Mouse (Mus musculus): ENCODE results near the gene Glb1. TPM values are rescaled to one million over a fixed set of nuclear protein-coding genes. Genes with fewer than 3 reads are reported as not detected.

Glb1 gene
- polyA plus RNA-seq, 1 experiment from 2014 or later: 22.5 TPM

DNA sequence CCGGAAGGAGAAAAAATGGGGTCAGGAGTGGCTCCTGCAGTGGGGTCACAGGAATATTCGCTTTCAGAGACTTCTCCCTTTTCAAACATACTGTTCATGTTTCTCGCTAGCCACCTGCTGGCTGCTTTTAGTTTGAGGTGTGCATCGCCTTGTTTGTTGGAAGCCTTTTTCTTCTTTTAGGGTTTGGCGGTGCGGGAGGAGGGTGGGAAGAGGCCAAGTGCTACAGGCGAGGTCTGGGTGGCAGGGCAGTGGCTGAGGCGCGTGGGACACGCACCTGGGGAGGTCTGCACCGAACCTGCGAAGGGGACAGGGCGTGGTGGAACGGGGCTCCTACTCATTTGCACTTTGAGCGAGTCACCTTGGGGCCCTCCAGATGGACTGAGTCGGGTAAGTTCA is 807 bp downstream of the Glb1 start:
- H3K36me3 ChIP-seq: peaks cover 24% of the 10 kb centered on the region
- WGBS: 4% methylated on average over 16 of the region's 16 CpGs
- H3K4me1 ChIP-seq (replicated peaks): peaks cover 14% of the 10 kb centered on the region
- no peaks in the 10 kb centered on the region; the same call in 1 of the 2 replicates for H3K9me3 ChIP-seq
- H3K9ac ChIP-seq (replicated peaks): peak overlapping the region; percentile 88
- 0 out of 2 replicates have a peak, but pooled peaks have one; percentile 7 for ATAC-seq
- H3K4me2 ChIP-seq (replicated peaks): peak overlapping the region; percentile 82
- peak overlapping the region; percentile 85 for H3K27ac ChIP-seq
- peak overlapping the region; percentile 85 for H3K4me3 ChIP-seq (replicated peaks)
- H3K27me3 ChIP-seq: no peaks in the 10 kb centered on the region

DNA sequence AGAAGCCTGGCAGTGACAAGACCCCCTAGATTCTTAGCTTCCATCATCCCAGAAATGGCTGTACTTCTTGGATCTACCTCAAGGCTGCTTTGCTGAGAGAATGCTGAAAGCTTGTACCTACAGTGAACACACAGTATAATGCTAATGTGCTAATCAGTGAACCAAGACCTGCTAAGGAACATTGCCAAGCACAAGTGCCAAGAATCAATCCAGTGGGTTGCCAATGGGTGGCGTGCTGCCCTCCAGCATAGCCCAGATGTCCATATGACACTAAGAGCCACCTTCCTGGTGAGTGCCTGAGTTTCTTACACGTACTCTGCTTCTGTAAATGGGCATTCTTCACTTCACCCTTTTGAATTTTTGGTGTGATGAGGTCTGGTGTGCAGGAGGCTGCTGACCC is 6.8 kb downstream of the Glb1 start:
- Histone ChIP-seq H3K4me3 (replicated peaks) (no peak overlapping the region), H3K36me3 (peaks cover 61% of the 10 kb centered on the region), H3K27me3 (no peaks in the 10 kb centered on the region), H3K9ac (replicated peaks) (no peak overlapping the region), H3K4me1 (replicated peaks) (no peaks in the 10 kb centered on the region), H3K4me2 (replicated peaks) (no peak overlapping the region), H3K27ac (no peak overlapping the region), H3K9me3 (no peaks in the 10 kb centered on the region; the same call in 1 of the 2 replicates)
- 90% methylated on average over 2 of the region's 2 CpGs for WGBS
- no peak for ATAC-seq

DNA sequence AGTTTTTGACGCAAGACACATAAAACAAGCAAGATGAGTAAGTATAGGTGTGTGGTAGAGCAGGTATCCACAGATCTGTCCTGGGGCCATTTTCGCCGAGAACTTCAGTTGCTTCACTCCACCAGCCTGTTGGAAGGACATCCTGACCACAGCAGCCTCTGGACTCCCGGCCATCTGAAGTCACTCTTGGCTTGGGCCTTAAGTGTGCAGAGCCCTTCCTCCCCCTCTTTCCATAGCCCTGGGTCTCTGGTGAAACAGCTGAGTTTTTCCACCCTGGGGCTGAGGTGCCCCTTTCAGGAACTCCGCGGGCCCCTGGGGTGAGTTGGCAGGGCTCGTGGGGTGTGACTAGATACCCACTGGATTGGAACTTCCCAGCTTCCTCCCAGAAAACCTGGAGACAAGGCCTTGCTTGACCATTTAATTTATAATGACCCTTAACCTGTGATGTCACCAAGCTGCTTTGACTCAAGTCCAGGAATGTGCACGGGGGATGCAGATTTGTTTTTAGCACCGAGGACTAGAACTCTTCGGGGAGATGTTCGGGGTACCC is 9.5 kb downstream of the Glb1 start:
- H3K36me3 ChIP-seq: peaks cover 49% of the 10 kb centered on the region
- WGBS: 98% methylated on average over 11 of the region's 11 CpGs
- no peaks in the 10 kb centered on the region for H3K4me1 ChIP-seq (replicated peaks)

DNA sequence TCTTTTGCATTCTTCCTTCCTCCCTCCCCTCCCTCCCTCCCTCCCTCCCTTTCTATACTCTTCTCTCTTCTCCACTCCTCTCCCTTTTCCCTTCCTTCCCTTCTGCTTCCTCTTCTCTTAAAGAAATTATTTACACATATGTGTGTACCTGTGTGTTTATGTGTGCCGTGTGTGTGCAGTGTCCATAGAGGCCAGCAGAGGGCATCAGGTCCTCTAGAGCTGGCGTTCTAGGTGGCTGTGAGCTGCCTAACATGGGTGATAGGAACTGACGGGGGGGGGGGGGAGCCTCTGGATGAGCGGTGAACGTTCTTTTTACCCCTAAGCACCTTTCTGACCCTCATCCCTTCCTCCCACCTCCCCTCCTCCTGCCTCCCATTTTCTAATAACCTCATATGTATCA is 10.4 kb downstream of the Glb1 start:
- H3K4me1 ChIP-seq (replicated peaks): no peaks in the 10 kb centered on the region
- H3K27me3 ChIP-seq: no peaks in the 10 kb centered on the region
- no peak overlapping the region for H3K4me3 ChIP-seq (replicated peaks)
- no peak overlapping the region for H3K4me2 ChIP-seq (replicated peaks)
- no peaks in the 10 kb centered on the region for H3K9me3 ChIP-seq
- no peak overlapping the region for H3K27ac ChIP-seq
- peaks cover 40% of the 10 kb centered on the region for H3K36me3 ChIP-seq
- H3K9ac ChIP-seq (replicated peaks): no peak overlapping the region
- 84% methylated on average over 5 of the region's 5 CpGs for WGBS
- ATAC-seq: no peak

More for the DNA sequence above, 9.5 kb downstream of the Glb1 start:
- no peak overlapping the region for H3K9ac ChIP-seq (replicated peaks)
- no peak overlapping the region for H3K4me3 ChIP-seq (replicated peaks)
- no peak overlapping the region for H3K4me2 ChIP-seq (replicated peaks)
- no peak for ATAC-seq
- H3K9me3 ChIP-seq: no peaks in the 10 kb centered on the region; the same call in 1 of the 2 replicates
- no peak overlapping the region for H3K27ac ChIP-seq
- no peaks in the 10 kb centered on the region for H3K27me3 ChIP-seq

DNA sequence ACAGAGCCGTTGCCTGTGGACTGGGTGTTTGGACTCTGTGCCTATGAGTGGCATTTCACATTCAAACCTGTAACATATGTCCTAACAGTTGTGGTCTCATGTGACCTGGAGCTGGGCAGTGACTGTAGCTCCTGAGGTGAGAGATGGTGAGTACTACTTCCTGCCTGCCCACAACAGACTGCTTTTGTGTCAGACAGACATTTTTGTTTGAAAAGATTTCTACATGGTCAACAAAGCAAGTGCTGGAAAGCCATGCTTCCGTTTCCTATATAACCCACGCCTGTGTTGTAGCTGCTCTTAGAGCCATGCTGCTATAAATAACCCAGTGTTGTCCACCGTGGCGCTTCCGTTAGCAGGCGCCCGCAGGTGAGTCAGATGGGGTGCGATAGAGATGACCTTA is 11.5 kb downstream of the Glb1 start:
- Histone ChIP-seq H3K27me3 (no peaks in the 10 kb centered on the region), H3K4me3 (replicated peaks) (no peak overlapping the region), H3K4me2 (replicated peaks) (no peak overlapping the region), H3K9me3 (no peaks in the 10 kb centered on the region), H3K36me3 (peaks cover 35% of the 10 kb centered on the region), H3K4me1 (replicated peaks) (no peaks in the 10 kb centered on the region), H3K27ac (no peak overlapping the region), H3K9ac (replicated peaks) (no peak overlapping the region)
- ATAC-seq: no peak
- 91% methylated on average over 9 of the region's 9 CpGs for WGBS

DNA sequence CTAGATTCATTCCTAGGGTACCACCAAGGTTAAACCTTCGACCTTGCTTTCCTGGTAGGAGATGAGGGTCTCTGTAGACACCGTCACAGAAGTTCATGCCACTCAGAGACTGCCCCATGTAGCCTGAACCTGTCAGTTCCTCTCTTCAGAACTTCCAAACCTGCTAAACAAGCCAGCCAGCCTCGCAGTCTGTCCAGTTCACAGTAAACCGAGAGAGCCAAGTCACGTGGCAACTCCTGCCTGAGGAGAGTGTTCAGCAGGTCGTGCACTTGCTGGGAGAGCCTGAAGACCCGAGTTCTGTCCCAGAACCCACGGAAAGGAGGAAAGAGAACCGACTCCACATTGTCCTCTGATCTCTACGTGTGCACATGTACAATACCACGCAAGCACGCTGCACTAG is 13.0 kb downstream of the Glb1 start:
- Histone ChIP-seq H3K4me1 (replicated peaks) (no peaks in the 10 kb centered on the region), H3K27ac (no peak overlapping the region), H3K36me3 (peaks cover 23% of the 10 kb centered on the region), H3K4me2 (replicated peaks) (no peak overlapping the region), H3K9me3 (no peaks in the 10 kb centered on the region), H3K9ac (replicated peaks) (no peak overlapping the region), H3K4me3 (replicated peaks) (no peak overlapping the region), H3K27me3 (no peaks in the 10 kb centered on the region)
- ATAC-seq: no peak
- WGBS: 90% methylated on average over 12 of the region's 12 CpGs

DNA sequence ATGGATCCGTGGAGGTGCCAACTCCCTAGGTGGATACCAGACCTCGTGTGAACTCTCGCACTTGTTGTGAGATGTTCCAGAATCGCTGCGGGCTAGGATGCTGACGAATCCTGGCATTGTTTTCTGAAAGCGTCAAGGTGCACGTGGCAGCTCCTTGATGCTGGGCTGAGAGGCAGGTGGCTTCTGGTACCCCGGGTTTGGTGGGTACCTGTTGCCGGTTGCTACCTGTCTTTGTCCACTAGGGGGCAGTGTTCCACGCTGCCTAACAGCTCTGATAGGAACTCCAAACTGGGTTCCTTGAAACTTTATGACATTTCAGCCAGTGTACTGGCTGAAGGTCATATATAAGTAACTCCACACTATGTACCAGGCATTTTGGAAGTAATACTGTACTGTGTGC is 14.8 kb downstream of the Glb1 start:
- H3K27me3 ChIP-seq: no peaks in the 10 kb centered on the region
- no peak overlapping the region for H3K4me3 ChIP-seq (replicated peaks)
- H3K9ac ChIP-seq (replicated peaks): no peak overlapping the region
- no peak overlapping the region for H3K27ac ChIP-seq
- H3K9me3 ChIP-seq: no peaks in the 10 kb centered on the region
- H3K36me3 ChIP-seq: 0 out of 2 replicates have a peak, but pooled peaks cover 9% of the 10 kb centered on the region
- ATAC-seq: 0 out of 2 replicates have a peak, but pooled peaks have one; percentile 40
- 23% methylated on average over 11 of the region's 11 CpGs for WGBS
- H3K4me1 ChIP-seq (replicated peaks): no peaks in the 10 kb centered on the region
- H3K4me2 ChIP-seq (replicated peaks): no peak overlapping the region

DNA sequence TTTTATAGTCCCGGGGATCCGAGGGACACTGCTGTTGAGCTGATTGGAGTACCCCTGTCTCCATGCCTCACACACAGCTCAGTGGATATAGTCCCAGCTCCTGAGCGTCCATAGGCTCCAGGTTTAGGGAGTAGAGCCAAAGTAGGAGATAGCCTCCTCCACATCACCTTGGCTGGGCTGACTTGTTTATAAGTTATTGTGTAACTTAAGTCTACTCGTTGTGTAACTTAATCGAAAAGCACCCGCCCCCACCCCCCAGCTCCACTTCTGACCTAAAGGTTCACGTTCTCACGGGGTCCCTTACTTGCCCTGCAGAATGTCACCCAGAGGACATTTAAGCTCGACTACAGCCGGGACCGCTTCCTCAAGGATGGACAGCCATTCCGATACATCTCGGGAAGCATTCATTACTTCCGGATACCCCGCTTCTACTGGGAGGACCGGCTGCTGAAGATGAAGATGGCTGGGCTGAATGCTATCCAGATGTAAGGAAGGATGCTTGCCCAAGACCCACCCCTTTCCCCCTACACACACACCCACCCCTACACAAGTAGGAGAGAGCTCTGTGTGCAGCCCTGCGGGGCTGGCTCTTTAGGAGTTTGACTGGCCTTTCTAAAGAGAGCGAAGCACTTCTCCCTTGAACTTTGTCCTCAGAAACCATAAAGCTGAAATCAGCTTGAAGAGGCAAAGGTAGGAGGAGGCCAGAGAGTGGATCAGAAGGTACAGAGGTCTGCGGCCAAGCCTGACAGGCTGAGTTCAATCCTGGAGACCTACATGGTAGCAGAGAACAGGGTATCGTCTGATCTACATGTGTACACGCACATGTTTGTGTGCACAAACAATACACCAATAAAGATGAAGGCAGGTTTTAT is 16.0 kb downstream of the Glb1 start:
- no peak overlapping the region for H3K4me2 ChIP-seq (replicated peaks)
- H3K4me3 ChIP-seq (replicated peaks): no peak overlapping the region
- H3K27me3 ChIP-seq: no peaks in the 10 kb centered on the region
- no peak for ATAC-seq
- H3K9ac ChIP-seq (replicated peaks): no peak overlapping the region
- no peaks in the 10 kb centered on the region for H3K4me1 ChIP-seq (replicated peaks)
- whole genome bisulfite sequencing: 93% methylated on average over 21 of the region's 21 CpGs
- no peak overlapping the region for H3K27ac ChIP-seq
- H3K9me3 ChIP-seq: no peaks in the 10 kb centered on the region
- 0 out of 2 replicates have a peak, but pooled peaks cover 7% of the 10 kb centered on the region for H3K36me3 ChIP-seq

DNA sequence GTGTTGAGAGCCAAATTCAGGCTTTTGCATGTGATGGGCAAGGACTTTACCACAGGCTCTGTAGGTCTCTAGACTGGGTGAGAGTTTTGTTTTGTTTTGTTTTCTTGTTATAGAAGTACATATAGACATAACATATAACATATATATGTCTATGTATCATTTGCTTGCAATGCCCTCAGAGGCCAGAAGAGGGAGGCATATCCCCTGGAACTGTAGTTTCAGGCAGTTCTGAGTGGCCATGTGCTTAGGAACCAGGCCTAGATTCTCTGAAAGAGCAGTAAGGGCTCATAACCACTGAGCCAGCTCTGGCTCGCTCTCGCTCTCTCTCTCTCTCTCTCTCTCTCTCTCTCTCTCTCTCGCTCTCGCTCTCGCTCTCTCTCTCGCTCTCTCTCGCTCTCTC is 17.3 kb downstream of the Glb1 start:
- Histone ChIP-seq H3K27ac (no peak overlapping the region), H3K4me2 (replicated peaks) (no peak overlapping the region), H3K9ac (replicated peaks) (no peak overlapping the region), H3K36me3 (0 out of 2 replicates have a peak, but pooled peaks cover 3% of the 10 kb centered on the region), H3K4me1 (replicated peaks) (no peaks in the 10 kb centered on the region), H3K4me3 (replicated peaks) (no peak overlapping the region), H3K27me3 (no peaks in the 10 kb centered on the region), H3K9me3 (no peaks in the 10 kb centered on the region)
- 63% methylated on average over 7 of the region's 7 CpGs for WGBS
- no peak for ATAC-seq

DNA sequence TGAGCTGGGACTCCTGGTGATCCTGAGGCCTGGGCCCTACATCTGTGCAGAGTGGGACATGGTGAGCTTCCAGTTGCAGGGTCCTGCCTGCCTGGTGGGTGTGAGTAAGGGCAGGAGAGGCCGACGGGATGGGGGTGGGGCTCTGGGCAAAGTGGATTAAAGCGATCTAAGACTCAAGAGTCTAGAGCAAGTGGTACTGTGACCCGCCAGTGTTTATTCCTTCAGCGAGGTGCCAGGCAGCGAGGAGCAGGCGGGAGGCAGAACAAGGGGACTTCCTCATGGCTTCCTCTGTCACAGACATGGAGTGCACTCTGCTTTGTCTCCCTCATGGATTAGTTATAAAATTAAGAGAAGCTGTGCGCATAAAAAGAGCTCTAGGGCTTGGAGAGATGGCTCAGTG is 19.6 kb downstream of the Glb1 start:
- H3K4me3 ChIP-seq (replicated peaks): no peak overlapping the region
- ATAC-seq: no peak
- no peaks in the 10 kb centered on the region for H3K4me1 ChIP-seq (replicated peaks)
- H3K9me3 ChIP-seq: 0 out of 2 replicates have a peak, but pooled peaks cover 4% of the 10 kb centered on the region
- no peak overlapping the region for H3K4me2 ChIP-seq (replicated peaks)
- H3K9ac ChIP-seq (replicated peaks): no peak overlapping the region
- 75% methylated on average over 8 of the region's 8 CpGs for WGBS
- peaks cover 7% of the 10 kb centered on the region for H3K36me3 ChIP-seq
- H3K27ac ChIP-seq: no peak overlapping the region
- H3K27me3 ChIP-seq: no peaks in the 10 kb centered on the region

DNA sequence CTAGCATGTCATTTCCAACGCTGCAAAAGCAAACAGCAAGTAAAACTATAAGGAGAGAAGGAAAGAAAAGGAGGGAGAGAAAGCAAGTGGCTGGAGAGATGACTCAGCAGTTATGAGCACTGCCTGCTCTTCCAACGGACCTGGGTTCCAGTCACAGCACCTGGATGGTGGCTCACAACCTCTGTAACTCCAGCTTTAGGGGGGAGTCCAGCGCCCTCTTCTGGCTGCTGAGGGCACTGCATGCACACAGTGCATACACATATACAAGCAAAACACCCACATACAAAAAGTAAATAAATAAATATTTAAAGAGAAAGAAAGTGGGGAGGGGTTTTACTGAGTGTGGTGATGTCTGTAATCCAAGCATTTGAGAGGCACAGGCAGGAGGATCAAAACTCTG is 20.2 kb downstream of the Glb1 start:
- Histone ChIP-seq H3K27ac (no peak overlapping the region), H3K4me1 (replicated peaks) (no peaks in the 10 kb centered on the region), H3K36me3 (peaks cover 13% of the 10 kb centered on the region), H3K27me3 (no peaks in the 10 kb centered on the region), H3K9me3 (0 out of 2 replicates have a peak, but pooled peaks cover 6% of the 10 kb centered on the region), H3K4me2 (replicated peaks) (no peak overlapping the region), H3K4me3 (replicated peaks) (no peak overlapping the region), H3K9ac (replicated peaks) (no peak overlapping the region)
- ATAC-seq: no peak
- 69% methylated on average over 3 of the region's 3 CpGs for WGBS

DNA sequence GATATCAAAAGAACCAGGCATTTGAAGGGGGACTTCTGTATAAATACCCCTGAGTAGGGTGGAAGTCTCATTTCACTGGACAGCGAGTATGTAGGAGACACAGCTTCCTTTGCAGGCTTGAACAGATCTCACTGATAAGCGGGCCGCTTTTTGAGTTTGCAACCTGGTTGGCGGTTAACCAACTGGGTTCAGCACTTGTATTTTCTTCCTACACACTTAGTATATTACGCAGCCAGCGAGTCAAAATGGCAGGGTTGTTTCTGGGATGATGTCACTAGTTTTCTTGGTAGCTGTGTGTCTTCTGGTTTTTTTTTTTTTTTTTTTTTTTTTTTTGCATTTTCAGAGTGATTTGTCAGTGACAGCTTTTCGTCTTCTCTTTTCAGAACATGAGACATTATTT is 20.9 kb downstream of the Glb1 start:
- no peak for ATAC-seq
- H3K27me3 ChIP-seq: no peaks in the 10 kb centered on the region
- WGBS: 94% methylated on average over 7 of the region's 7 CpGs
- 0 out of 2 replicates have a peak, but pooled peaks cover 6% of the 10 kb centered on the region for H3K9me3 ChIP-seq
- no peak overlapping the region for H3K4me2 ChIP-seq (replicated peaks)
- H3K4me1 ChIP-seq (replicated peaks): no peaks in the 10 kb centered on the region
- peaks cover 14% of the 10 kb centered on the region for H3K36me3 ChIP-seq
- H3K9ac ChIP-seq (replicated peaks): no peak overlapping the region
- H3K4me3 ChIP-seq (replicated peaks): no peak overlapping the region
- H3K27ac ChIP-seq: no peak overlapping the region
